Mouse (Mus musculus): ENCODE measurements at regions not wholly inside any gene's neighbourhood (a gene's known extent, or its start where the extent isn't known, plus 50 kb on each side); places are given as distances from the start of the nearest gene placed in this dataset.

DNA sequence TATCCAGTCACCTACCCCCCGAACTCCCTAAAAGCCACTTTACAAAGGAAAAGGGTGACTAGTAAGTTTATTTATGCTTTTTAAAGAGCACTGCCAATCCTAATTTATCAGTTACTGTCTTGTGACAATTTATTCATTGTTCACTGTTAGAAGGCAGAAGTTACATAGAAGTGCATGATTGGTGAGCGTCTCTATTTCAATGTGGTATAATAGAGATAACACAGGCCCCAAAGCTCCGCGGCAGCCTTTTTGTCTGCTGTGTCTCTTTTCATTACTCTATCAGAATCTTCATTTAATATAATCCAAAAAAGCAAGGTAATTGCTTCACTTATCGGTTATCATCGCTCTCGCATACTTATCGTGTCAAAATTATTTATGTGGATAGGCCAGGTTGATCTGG is 207.1 kb downstream of the Lmo4 start:
- 85% methylated on average over 8 of the region's 8 CpGs for WGBS

GRCm38 (mm10) chr3:143995045-143995444 is 210.0 kb downstream of the Lmo4 start:
- 80% methylated on average over 3 of the region's 3 CpGs for WGBS

More for the DNA sequence above, 207.1 kb downstream of the Lmo4 start:
- TF ChIP-seq CTCF (IDR thresholded peaks at IDR 0.05; ENCODE audit: control insufficient read depth, insufficient read depth, low read length), result no peak
- TF ChIP-seq POLR2A (IDR thresholded peaks at IDR 0.05; ENCODE audit: borderline replicate concordance, control insufficient read depth, low read depth, low read length), result no peak
- H3K27ac ChIP-seq (ENCODE audit: control insufficient read depth, insufficient read depth, low read depth, low read length, poor library complexity), result no peak overlapping the region
- no peak overlapping the region for H3K4me3 ChIP-seq (replicated peaks; ENCODE audit: control insufficient read depth, low read depth, low read length)
- H3K4me1 ChIP-seq (ENCODE audit: control insufficient read depth, insufficient read depth, low read length), result no peaks in the 10 kb centered on the region

DNA sequence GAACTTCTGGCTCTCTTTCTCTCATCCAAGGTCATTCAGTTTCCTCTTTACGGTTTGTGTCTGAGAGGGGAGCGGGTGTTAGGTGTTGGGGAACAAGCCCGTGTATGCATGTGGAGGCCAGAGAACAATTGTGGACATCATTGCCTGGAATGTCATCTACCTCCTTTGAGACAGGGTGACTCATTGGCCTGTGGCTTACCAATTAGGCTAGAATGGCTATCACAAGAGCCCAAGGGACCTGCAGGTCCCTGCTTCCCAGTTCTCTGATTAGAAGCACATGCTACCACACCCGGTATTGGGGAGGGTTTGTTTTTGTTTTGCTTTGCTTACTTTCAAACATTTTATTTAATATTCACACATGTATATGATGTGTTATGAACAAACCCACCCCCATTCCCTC is 216.0 kb downstream of the Lmo4 start:
- Histone ChIP-seq H3K4me3 (replicated peaks; ENCODE audit: control insufficient read depth, low read depth, low read length) (no peak overlapping the region), H3K27ac (ENCODE audit: control insufficient read depth, insufficient read depth, low read depth, low read length, poor library complexity) (no peak overlapping the region), H3K4me1 (ENCODE audit: control insufficient read depth, insufficient read depth, low read length) (no peaks in the 10 kb centered on the region)
- TF ChIP-seq CTCF (IDR thresholded peaks at IDR 0.05; ENCODE audit: control insufficient read depth, insufficient read depth, low read length), result no peak
- 89% methylated on average over 4 of the region's 4 CpGs for WGBS

More at GRCm38 (mm10) chr3:143995045-143995444, 210.0 kb downstream of the Lmo4 start:
- Histone ChIP-seq H3K4me1 (ENCODE audit: control insufficient read depth, insufficient read depth, low read length) (no peaks in the 10 kb centered on the region), H3K27ac (ENCODE audit: control insufficient read depth, insufficient read depth, low read depth, low read length, poor library complexity) (no peak overlapping the region), H3K4me3 (replicated peaks; ENCODE audit: control insufficient read depth, low read depth, low read length) (no peak overlapping the region)
- TF ChIP-seq CTCF (IDR thresholded peaks at IDR 0.05; ENCODE audit: control insufficient read depth, insufficient read depth, low read length) (no peak), POLR2A (IDR thresholded peaks at IDR 0.05; ENCODE audit: borderline replicate concordance, control insufficient read depth, low read depth, low read length) (no peak)

GRCm38 (mm10) chr3:143988037-143988436 is 217.0 kb downstream of the Lmo4 start:
- Histone ChIP-seq H3K27ac (ENCODE audit: control insufficient read depth, insufficient read depth, low read depth, low read length, poor library complexity) (no peak overlapping the region), H3K4me3 (replicated peaks; ENCODE audit: control insufficient read depth, low read depth, low read length) (no peak overlapping the region), H3K4me1 (ENCODE audit: control insufficient read depth, insufficient read depth, low read length) (no peaks in the 10 kb centered on the region)
- no peak for TF ChIP-seq CTCF (IDR thresholded peaks at IDR 0.05; ENCODE audit: control insufficient read depth, insufficient read depth, low read length)
- TF ChIP-seq POLR2A (IDR thresholded peaks at IDR 0.05; ENCODE audit: borderline replicate concordance, control insufficient read depth, low read depth, low read length), result no peak
- 91% methylated on average over 5 of the region's 5 CpGs for WGBS

DNA sequence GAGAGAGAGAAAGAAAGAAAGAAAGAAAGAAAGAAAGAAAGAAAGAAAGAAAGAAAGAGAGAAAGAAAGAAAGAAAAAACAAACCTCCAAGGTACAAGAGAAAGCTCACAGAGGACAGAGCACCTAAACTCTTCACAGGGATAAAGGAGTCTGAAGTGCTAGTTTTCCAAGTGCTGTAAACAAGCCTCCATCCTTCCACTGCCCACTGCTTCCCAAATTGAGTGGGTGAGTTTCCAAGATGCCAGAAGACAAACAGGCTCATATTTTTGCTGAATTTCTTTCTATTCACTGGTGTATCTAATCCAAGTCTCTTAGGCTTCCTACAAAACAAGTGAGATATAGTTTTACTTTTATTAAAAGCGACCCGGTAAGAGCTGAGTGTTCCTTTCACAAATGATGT is 218.2 kb downstream of the Lmo4 start:
- H3K27ac ChIP-seq (ENCODE audit: control insufficient read depth, insufficient read depth, low read depth, low read length, poor library complexity), result no peak overlapping the region
- H3K4me1 ChIP-seq (ENCODE audit: control insufficient read depth, insufficient read depth, low read length), result no peaks in the 10 kb centered on the region
- WGBS, result 98% methylated on average over 2 of the region's 2 CpGs
- TF ChIP-seq POLR2A (IDR thresholded peaks at IDR 0.05; ENCODE audit: borderline replicate concordance, control insufficient read depth, low read depth, low read length) (no peak), CTCF (IDR thresholded peaks at IDR 0.05; ENCODE audit: control insufficient read depth, insufficient read depth, low read length) (no peak)
- H3K4me3 ChIP-seq (replicated peaks; ENCODE audit: control insufficient read depth, low read depth, low read length), result no peak overlapping the region

DNA sequence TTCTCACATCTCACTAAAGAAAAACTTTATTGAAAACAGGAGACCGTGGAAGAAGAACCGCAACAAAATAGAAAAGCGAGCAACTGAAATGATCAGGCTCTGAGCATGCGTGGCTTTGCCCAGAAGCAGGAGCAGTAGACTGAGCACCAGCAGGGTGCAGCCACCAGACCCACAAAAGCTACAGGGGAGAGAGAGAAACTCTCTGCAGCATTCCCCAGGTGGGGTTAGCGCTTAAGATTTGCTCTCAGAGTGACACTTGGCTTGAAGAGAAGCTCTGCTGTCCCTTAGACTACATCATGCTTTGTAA is 218.9 kb downstream of the Lmo4 start:
- Histone ChIP-seq H3K4me1 (ENCODE audit: control insufficient read depth, insufficient read depth, low read length) (no peaks in the 10 kb centered on the region), H3K4me3 (replicated peaks; ENCODE audit: control insufficient read depth, low read depth, low read length) (no peak overlapping the region), H3K27ac (ENCODE audit: control insufficient read depth, insufficient read depth, low read depth, low read length, poor library complexity) (no peak overlapping the region)
- TF ChIP-seq CTCF (IDR thresholded peaks at IDR 0.05; ENCODE audit: control insufficient read depth, insufficient read depth, low read length) (no peak), POLR2A (IDR thresholded peaks at IDR 0.05; ENCODE audit: borderline replicate concordance, control insufficient read depth, low read depth, low read length) (no peak)
- 92% methylated on average over 5 of the region's 5 CpGs for WGBS

DNA sequence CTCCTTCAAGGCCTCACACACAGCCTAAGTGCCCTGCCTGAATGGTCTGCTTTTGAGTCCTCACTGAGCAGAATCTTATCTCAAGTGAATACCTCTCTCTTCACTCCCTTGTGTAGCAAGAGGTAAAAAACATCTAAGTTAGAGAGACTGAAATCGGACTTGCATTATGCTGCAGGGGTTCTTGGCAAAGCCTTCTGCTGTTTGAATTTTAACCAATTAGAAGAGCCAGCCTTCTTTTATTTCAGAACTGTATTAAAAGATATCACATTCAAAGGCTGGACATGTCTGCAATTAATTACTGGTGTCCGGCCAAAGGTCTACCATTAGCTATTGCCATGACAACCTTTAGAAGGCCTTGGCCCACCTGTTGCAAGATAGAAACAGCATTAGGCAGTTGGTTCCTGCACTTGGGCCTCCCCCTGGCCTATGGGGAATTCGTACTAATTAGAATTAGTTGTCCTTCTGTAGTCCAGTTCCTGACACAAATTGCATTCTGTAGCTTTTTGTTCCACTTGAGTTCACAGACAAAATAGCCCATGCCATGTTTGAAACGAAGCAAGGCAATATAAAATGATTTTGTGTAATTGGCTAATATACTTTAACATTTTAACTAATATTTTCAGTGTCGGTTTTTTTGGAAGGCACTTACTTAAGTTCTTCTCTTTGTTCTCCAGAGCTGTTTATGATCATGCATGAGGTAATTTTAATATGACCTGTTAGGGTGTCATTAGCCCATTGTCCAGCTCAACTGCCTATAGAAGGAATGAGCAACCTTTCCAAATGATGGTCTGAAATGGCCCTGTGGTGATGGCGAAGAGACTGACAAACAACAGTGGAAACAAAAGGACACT is 219.4 kb downstream of the Lmo4 start:
- H3K27ac ChIP-seq (ENCODE audit: control insufficient read depth, insufficient read depth, low read depth, low read length, poor library complexity), result no peak overlapping the region
- TF ChIP-seq POLR2A (IDR thresholded peaks at IDR 0.05; ENCODE audit: borderline replicate concordance, control insufficient read depth, low read depth, low read length) (no peak), CTCF (IDR thresholded peaks at IDR 0.05; ENCODE audit: control insufficient read depth, insufficient read depth, low read length) (no peak)
- H3K4me3 ChIP-seq (replicated peaks; ENCODE audit: control insufficient read depth, low read depth, low read length), result no peak overlapping the region
- 78% methylated on average over 6 of the region's 6 CpGs for WGBS
- no peaks in the 10 kb centered on the region for H3K4me1 ChIP-seq (ENCODE audit: control insufficient read depth, insufficient read depth, low read length)

DNA sequence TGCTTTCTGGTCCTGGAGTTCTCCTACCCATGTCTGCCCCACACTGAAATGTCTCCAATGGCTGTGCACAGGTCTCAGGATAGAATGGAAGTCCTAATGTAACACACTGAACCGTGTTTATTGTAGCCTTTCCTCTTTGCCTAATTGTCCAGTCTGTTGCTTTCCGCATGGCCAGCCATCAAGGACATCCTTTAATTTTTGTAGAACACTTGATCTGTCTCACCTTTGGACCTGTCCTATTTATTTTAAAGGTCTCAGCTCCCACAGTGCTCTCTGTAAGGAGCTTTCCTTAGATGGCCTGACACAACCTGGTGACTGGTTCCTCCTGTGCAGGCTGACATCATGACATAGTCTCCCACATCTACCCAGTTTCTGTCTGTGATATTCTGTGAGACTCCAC is 226.3 kb downstream of the Lmo4 start:
- Histone ChIP-seq H3K4me1 (ENCODE audit: control insufficient read depth, insufficient read depth, low read length) (no peaks in the 10 kb centered on the region; the same call in 1 of the 2 replicates), H3K27ac (ENCODE audit: control insufficient read depth, insufficient read depth, low read depth, low read length, poor library complexity) (no peak overlapping the region), H3K4me3 (replicated peaks; ENCODE audit: control insufficient read depth, low read depth, low read length) (no peak overlapping the region)
- 80% methylated on average over 2 of the region's 2 CpGs for WGBS
- TF ChIP-seq POLR2A (IDR thresholded peaks at IDR 0.05; ENCODE audit: borderline replicate concordance, control insufficient read depth, low read depth, low read length) (no peak), CTCF (IDR thresholded peaks at IDR 0.05; ENCODE audit: control insufficient read depth, insufficient read depth, low read length) (no peak)
